Mouse (Mus musculus): ENCODE measurements around the gene Eef1akmt3. TPM values are rescaled to one million over a fixed set of nuclear protein-coding genes. Genes with fewer than 3 reads are reported as not detected.

Gene Eef1akmt3
- total RNA-seq, 2 experiments from 2014 or later = not detected

GRCm38 (mm10) chr10:127056490-127056889 lies 15.2 kb upstream of the Eef1akmt3 start:
- ATAC-seq (replicated peaks; ENCODE audit: poor library complexity, severe bottlenecking) = no peak

- ATAC-seq (replicated peaks; ENCODE audit: poor library complexity, severe bottlenecking) = peak; percentile 33
Measured at GRCm38 (mm10) chr10:127055406-127055805, 14.1 kb upstream of the Eef1akmt3 start.

- no peak; the same call in 1 of the 2 replicates for ATAC-seq (replicated peaks; ENCODE audit: poor library complexity, severe bottlenecking)
Measured at GRCm38 (mm10) chr10:127054646-127055045, 13.3 kb upstream of the Eef1akmt3 start.

GRCm38 (mm10) chr10:127050119-127050474 lies 8.8 kb upstream of the Eef1akmt3 start:
- ATAC-seq (replicated peaks; ENCODE audit: poor library complexity, severe bottlenecking) = peak; percentile 71

GRCm38 (mm10) chr10:127049395-127050118 lies 8.2 kb upstream of the Eef1akmt3 start:
- ATAC-seq (replicated peaks; ENCODE audit: poor library complexity, severe bottlenecking) = peak; percentile 55

GRCm38 (mm10) chr10:127048608-127049394 lies 7.5 kb upstream of the Eef1akmt3 start:
- peak; percentile 1; the same call in 1 of the 2 replicates for ATAC-seq (replicated peaks; ENCODE audit: poor library complexity, severe bottlenecking)

GRCm38 (mm10) chr10:127047954-127048353 lies 6.6 kb upstream of the Eef1akmt3 start, which contains the start of gene Cyp27b1:
Gene Cyp27b1, plus strand, starts transcription at chr10:127048250.
- no peak for ATAC-seq (replicated peaks; ENCODE audit: poor library complexity, severe bottlenecking)

- no peak for ATAC-seq (replicated peaks; ENCODE audit: poor library complexity, severe bottlenecking)
Measured at GRCm38 (mm10) chr10:127043187-127043586, 1.9 kb upstream of the Eef1akmt3 start.

- no peak for ATAC-seq (replicated peaks; ENCODE audit: poor library complexity, severe bottlenecking)
Measured at GRCm38 (mm10) chr10:127042468-127043115, 1.3 kb upstream of the Eef1akmt3 start.

- peak; percentile 86 for ATAC-seq (replicated peaks; ENCODE audit: poor library complexity, severe bottlenecking)
Measured at GRCm38 (mm10) chr10:127041774-127042338, 543 bp upstream of the Eef1akmt3 start.

- ATAC-seq (replicated peaks; ENCODE audit: poor library complexity, severe bottlenecking) = peak; percentile 14; the same call in 1 of the 2 replicates
Measured at GRCm38 (mm10) chr10:127040569-127041214, 621 bp downstream of the Eef1akmt3 start.

GRCm38 (mm10) chr10:127037641-127038040 lies 3.7 kb downstream of the Eef1akmt3 start:
- ATAC-seq (replicated peaks; ENCODE audit: poor library complexity, severe bottlenecking) = no peak

GRCm38 (mm10) chr10:127036273-127036672 lies 5.0 kb downstream of the Eef1akmt3 start:
- no peak for ATAC-seq (replicated peaks; ENCODE audit: poor library complexity, severe bottlenecking)

- ATAC-seq (replicated peaks; ENCODE audit: poor library complexity, severe bottlenecking) = no peak
Measured at GRCm38 (mm10) chr10:127033301-127033741, 8.0 kb downstream of the Eef1akmt3 start.

GRCm38 (mm10) chr10:127030336-127031296 lies 10.7 kb downstream of the Eef1akmt3 start, which contains the start of gene Tsfm:
Gene Tsfm, minus strand, starts transcription at chr10:127030840.
- ATAC-seq (replicated peaks; ENCODE audit: poor library complexity, severe bottlenecking) = peak; percentile 99

GRCm38 (mm10) chr10:127018422-127018821 lies 22.9 kb downstream of the Eef1akmt3 start:
- ATAC-seq (replicated peaks; ENCODE audit: poor library complexity, severe bottlenecking) = no peak

GRCm38 (mm10) chr10:127017071-127017470 lies 24.2 kb downstream of the Eef1akmt3 start:
- ATAC-seq (replicated peaks; ENCODE audit: poor library complexity, severe bottlenecking) = no peak

- ATAC-seq (replicated peaks; ENCODE audit: poor library complexity, severe bottlenecking) = peak; percentile 82
Measured at GRCm38 (mm10) chr10:127016488-127016887, 24.8 kb downstream of the Eef1akmt3 start.

- no peak for ATAC-seq (replicated peaks; ENCODE audit: poor library complexity, severe bottlenecking)
Measured at GRCm38 (mm10) chr10:127003806-127004205, 37.5 kb downstream of the Eef1akmt3 start.

Data from granulocyte monocyte progenitor cell, adult 5-6 weeks (primary cell).